Comparison of ENCODE assay signal across 24 mouse cellular contexts in genomic region chr12:35283407-35283806, GRCm38 (mm10).
"Had no signal": no experiment of that assay in that cellular context is flagged by ENCODE, and none has a peak within 500 bp of the region (broad histone marks: within the 10 kb centered on the region; RNA-seq: fewer than 3 reads in every experiment).

No protein-coding gene starts in this region.

- H3K4me3 ChIP-seq: left cerebral cortex, adult 2 months; limb, embryonic 10.5 days; limb, embryonic 12.5 days; limb, embryonic 13.5 days; limb, embryonic 15.5 days; liver, embryonic 13.5 days; liver, embryonic 15.5 days; lung, embryonic 15.5 days; megakaryocyte, embryonic 14.5 days; midbrain, embryonic 10.5 days; midbrain, embryonic 12.5 days; midbrain, embryonic 13.5 days; midbrain, embryonic 15.5 days; myocyte; neural tube, embryonic 12.5 days had no signal

- H3K9ac ChIP-seq: limb, embryonic 12.5 days; limb, embryonic 13.5 days; limb, embryonic 15.5 days; liver, embryonic 13.5 days; liver, embryonic 14.5 days; liver, embryonic 15.5 days; lung, embryonic 14.5 days; lung, embryonic 15.5 days; midbrain, embryonic 12.5 days; midbrain, embryonic 13.5 days; midbrain, embryonic 15.5 days; neural tube, embryonic 12.5 days had no signal

- H3K9me3 ChIP-seq: limb, embryonic 10.5 days; limb, embryonic 12.5 days; limb, embryonic 13.5 days; limb, embryonic 15.5 days; liver, embryonic 13.5 days; liver, embryonic 15.5 days; lung, embryonic 15.5 days; megakaryocyte, embryonic 14.5 days; midbrain, embryonic 10.5 days; midbrain, embryonic 12.5 days; midbrain, embryonic 13.5 days; midbrain, embryonic 15.5 days; neural tube, embryonic 12.5 days had no signal

- ATAC-seq: midbrain, embryonic 13.5 days; midbrain, embryonic 15.5 days; midbrain, embryonic 16.5 days had no signal

- H3K27me3 ChIP-seq: limb, embryonic 12.5 days; limb, embryonic 13.5 days; limb, embryonic 15.5 days; liver, embryonic 13.5 days; liver, embryonic 15.5 days; lung, embryonic 15.5 days; megakaryocyte, embryonic 14.5 days; midbrain, embryonic 12.5 days; midbrain, embryonic 13.5 days; midbrain, embryonic 15.5 days; neural tube, embryonic 12.5 days had no signal

- H3K4me2 ChIP-seq: limb, embryonic 12.5 days; limb, embryonic 13.5 days; limb, embryonic 15.5 days; liver, embryonic 13.5 days; liver, embryonic 15.5 days; lung, embryonic 14.5 days; lung, embryonic 15.5 days; midbrain, embryonic 11.5 days; midbrain, embryonic 12.5 days; midbrain, embryonic 13.5 days; midbrain, embryonic 15.5 days; neural tube, embryonic 12.5 days had no signal

- H3K27ac ChIP-seq: left cerebral cortex, adult 2 months; limb, embryonic 10.5 days; limb, embryonic 12.5 days; limb, embryonic 13.5 days; limb, embryonic 15.5 days; liver, embryonic 13.5 days; liver, embryonic 14.5 days; liver, embryonic 15.5 days; macrophage; midbrain, embryonic 10.5 days; midbrain, embryonic 12.5 days; midbrain, embryonic 13.5 days; midbrain, embryonic 15.5 days; neural tube, embryonic 12.5 days had no signal

- DNase-seq: layer of hippocampus, postnatal 36 days; left cerebral cortex, postnatal 4 days; liver, embryonic 13.5 days; lung, adult 2 months; lung, postnatal 14 days had no signal

- H3K36me3 ChIP-seq: limb, embryonic 10.5 days; limb, embryonic 12.5 days; limb, embryonic 13.5 days; limb, embryonic 15.5 days; liver, embryonic 13.5 days; liver, embryonic 15.5 days; lung, embryonic 15.5 days; midbrain, embryonic 10.5 days; midbrain, embryonic 12.5 days; midbrain, embryonic 13.5 days; midbrain, embryonic 15.5 days; neural tube, embryonic 12.5 days had no signal

- H3K4me1 ChIP-seq: liver, embryonic 13.5 days; liver, embryonic 15.5 days; megakaryocyte, embryonic 14.5 days; midbrain, embryonic 10.5 days; midbrain, embryonic 12.5 days; midbrain, embryonic 13.5 days; midbrain, embryonic 15.5 days; neural tube, embryonic 12.5 days had no signal
